Mouse (Mus musculus) T-helper 17 cell (primary cell): Measurements from ENCODE around the gene Ipo7.

Source experiments
- in situ Hi-C, 2 experiments: fragments of 300-600 bp; cut with MboI, MseI; formaldehyde crosslinking; loops; 1 replicate in 1 of 2; 2 replicates in 1 of 2; pipeline ENCODE4 v1.15.1; 2025; ENCODE audit warnings: high pct_unique_total_duplicates in 2 of 2

The Ipo7 gene

GRCm38 (mm10) chr7:110097106-110097793 is 79.2 kb downstream of the Ipo7 start:
- in situ Hi-C loops = loop anchor here in 1 of 2 experiments (5.0 kb wide), 1 partner anchor 70 kb away; no protein-coding TSS in a partner anchor

DNA sequence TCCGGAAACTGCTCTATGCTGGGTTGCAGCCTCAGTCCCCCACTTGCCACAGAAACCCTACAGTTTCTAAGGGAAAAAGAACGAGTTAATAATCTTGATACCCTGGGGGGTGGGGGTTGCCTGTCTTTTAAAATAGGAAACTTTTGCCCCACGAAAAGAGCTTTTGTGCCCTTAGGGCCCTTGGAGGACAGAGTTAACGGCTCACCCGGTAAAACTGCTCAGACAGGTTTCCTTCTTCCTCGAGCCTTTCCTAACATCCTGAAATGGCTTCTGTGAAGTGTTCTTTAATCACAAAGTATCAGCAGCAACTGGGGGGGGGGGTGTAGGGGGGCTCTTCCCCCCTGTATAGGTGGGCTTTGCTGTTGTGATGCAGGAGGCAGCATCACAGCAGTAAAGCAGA is 82.8 kb downstream of the Ipo7 start:
- in situ Hi-C loops = no loop called here

GRCm38 (mm10) chr7:110101266-110101665 is 83.2 kb downstream of the Ipo7 start:
- in situ Hi-C loops = no loop called here

- in situ Hi-C loops = no loop called here
Observed at GRCm38 (mm10) chr7:110105041-110105440, 87.0 kb downstream of the Ipo7 start.
